Mouse (Mus musculus): ENCODE data around the gene Glod4. TPM values are rescaled to one million over a fixed set of nuclear protein-coding genes. Genes with fewer than 3 reads are reported as not detected.
A peak's percentile ranks its signal among the peaks of the same experiment; 100 is the strongest.

Glod4 gene
- polyA plus RNA-seq, 1 experiment: 48.6 TPM

- no peak for DNase-seq (ENCODE audit: extremely low spot score in 1 of 2, low spot score in 1 of 2)
Observed at GRCm38 (mm10) chr11:76260208-76261050, 16.9 kb upstream of the Glod4 start.

- DNase-seq (ENCODE audit: extremely low spot score in 1 of 2, low spot score in 1 of 2): no peak
Observed at GRCm38 (mm10) chr11:76258511-76258910, 15.0 kb upstream of the Glod4 start.

GRCm38 (mm10) chr11:76257386-76257785, 13.9 kb upstream of the Glod4 start:
- no peak for DNase-seq (ENCODE audit: extremely low spot score in 1 of 2, low spot score in 1 of 2)

GRCm38 (mm10) chr11:76256129-76256528, 12.6 kb upstream of the Glod4 start:
- DNase-seq (ENCODE audit: extremely low spot score in 1 of 2, low spot score in 1 of 2): no peak

GRCm38 (mm10) chr11:76255431-76256001, 12.0 kb upstream of the Glod4 start:
- DNase-seq (ENCODE audit: extremely low spot score in 1 of 2, low spot score in 1 of 2): peak in 1 of 2 experiments; percentile 20

- no peak for DNase-seq (ENCODE audit: extremely low spot score in 1 of 2, low spot score in 1 of 2)
Observed at GRCm38 (mm10) chr11:76253918-76254264, 10.4 kb upstream of the Glod4 start.

GRCm38 (mm10) chr11:76253145-76253917, 9.8 kb upstream of the Glod4 start:
- DNase-seq (ENCODE audit: extremely low spot score in 1 of 2, low spot score in 1 of 2): peak; percentile 55 to 93

- DNase-seq (ENCODE audit: extremely low spot score in 1 of 2, low spot score in 1 of 2): no peak
Observed at GRCm38 (mm10) chr11:76252036-76252435, 8.5 kb upstream of the Glod4 start.

- no peak for DNase-seq (ENCODE audit: extremely low spot score in 1 of 2, low spot score in 1 of 2)
Observed at GRCm38 (mm10) chr11:76247239-76247638, 3.7 kb upstream of the Glod4 start.

- DNase-seq (ENCODE audit: extremely low spot score in 1 of 2, low spot score in 1 of 2): no peak
Observed at GRCm38 (mm10) chr11:76246439-76246838, 2.9 kb upstream of the Glod4 start.

GRCm38 (mm10) chr11:76243811-76244546, 454 bp upstream of the Glod4 start:
- DNase-seq (ENCODE audit: extremely low spot score in 1 of 2, low spot score in 1 of 2): no peak

GRCm38 (mm10) chr11:76239750-76240149, 3.8 kb downstream of the Glod4 start:
- DNase-seq (ENCODE audit: extremely low spot score in 1 of 2, low spot score in 1 of 2): no peak

GRCm38 (mm10) chr11:76236136-76236535, 7.4 kb downstream of the Glod4 start:
- DNase-seq (ENCODE audit: extremely low spot score in 1 of 2, low spot score in 1 of 2): no peak

GRCm38 (mm10) chr11:76225051-76225450, 18.5 kb downstream of the Glod4 start:
- no peak for DNase-seq (ENCODE audit: extremely low spot score in 1 of 2, low spot score in 1 of 2)

- no peak for DNase-seq (ENCODE audit: extremely low spot score in 1 of 2, low spot score in 1 of 2)
Observed at GRCm38 (mm10) chr11:76224631-76225030, 18.9 kb downstream of the Glod4 start.

GRCm38 (mm10) chr11:76217390-76217800, 26.1 kb downstream of the Glod4 start, which contains the start of the genes Dbil5 and Gemin4:
Gene Dbil5, plus strand, starts transcription at chr11:76217608.
Gene Gemin4, minus strand, starts transcription at chr11:76217664.
- peak; percentile 92 to 98 for DNase-seq (ENCODE audit: extremely low spot score in 1 of 2, low spot score in 1 of 2)

GRCm38 (mm10) chr11:76216681-76217389, 26.7 kb downstream of the Glod4 start:
- DNase-seq (ENCODE audit: extremely low spot score in 1 of 2, low spot score in 1 of 2): peak; percentile 26 to 37

GRCm38 (mm10) chr11:76216049-76216540, 27.4 kb downstream of the Glod4 start:
- no peak for DNase-seq (ENCODE audit: extremely low spot score in 1 of 2, low spot score in 1 of 2)

- no peak for DNase-seq (ENCODE audit: extremely low spot score in 1 of 2, low spot score in 1 of 2)
Observed at GRCm38 (mm10) chr11:76215011-76215410, 28.5 kb downstream of the Glod4 start.

- DNase-seq (ENCODE audit: extremely low spot score in 1 of 2, low spot score in 1 of 2): no peak
Observed at GRCm38 (mm10) chr11:76213841-76214240, 29.7 kb downstream of the Glod4 start.
